Mouse (Mus musculus) mesoderm, embryonic 11.5 days (tissue): ENCODE data around the gene Per2.
A peak's percentile ranks its signal among the peaks of the same experiment; 100 is the strongest.
"Not testable (repeated sequence)": the region's sequence is repeated elsewhere in the genome, so short reads cannot be mapped to it uniquely, and the experiment has no call there.

Experiments
- DNase-seq: peaks from one replicate; pipeline ENCODE4 v3.0.0-alpha.2; 2012; ENCODE audit warnings: low read depth, low spot score

The Per2 gene

DNA sequence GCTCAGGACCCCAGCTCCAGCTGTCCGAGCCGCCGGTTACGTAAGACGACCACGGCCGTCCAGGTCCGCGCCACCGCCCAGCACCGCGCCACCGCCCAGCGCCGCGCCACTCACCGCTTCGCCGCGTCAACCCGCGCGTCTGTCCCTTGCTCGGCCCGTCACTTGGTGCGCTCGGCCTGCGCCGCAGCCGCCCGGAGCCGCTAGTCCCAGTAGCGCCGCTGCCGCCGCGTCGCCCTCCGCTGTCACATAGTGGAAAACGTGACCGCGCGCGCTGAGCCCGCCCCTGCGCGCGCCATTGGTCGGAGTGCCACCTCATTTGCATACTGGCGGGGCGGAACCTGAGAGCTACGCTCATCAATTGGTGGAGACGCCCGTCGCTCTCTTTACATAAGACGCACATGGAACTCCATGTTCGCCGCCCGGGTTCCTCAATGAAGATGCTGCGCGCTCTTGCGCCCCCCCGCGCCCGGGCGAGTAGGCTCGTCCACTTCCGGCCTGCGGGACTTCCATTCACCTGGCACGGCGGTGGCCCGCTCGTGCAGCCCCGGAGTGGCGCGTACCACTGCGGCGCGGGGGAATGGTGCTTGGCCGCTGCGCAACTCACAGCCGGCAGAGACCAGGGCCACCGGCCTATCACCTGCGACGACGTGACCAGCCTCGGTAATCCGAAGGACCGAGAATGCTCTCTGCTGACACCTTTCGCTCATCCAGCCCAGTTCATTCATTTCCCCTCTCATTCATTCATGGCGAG lies at the start of gene Per2:
TSS of gene Per2 (minus strand) at position 266 of the 751 bp plus-strand sequence.
- peak; percentile 100 for DNase-seq

DNA sequence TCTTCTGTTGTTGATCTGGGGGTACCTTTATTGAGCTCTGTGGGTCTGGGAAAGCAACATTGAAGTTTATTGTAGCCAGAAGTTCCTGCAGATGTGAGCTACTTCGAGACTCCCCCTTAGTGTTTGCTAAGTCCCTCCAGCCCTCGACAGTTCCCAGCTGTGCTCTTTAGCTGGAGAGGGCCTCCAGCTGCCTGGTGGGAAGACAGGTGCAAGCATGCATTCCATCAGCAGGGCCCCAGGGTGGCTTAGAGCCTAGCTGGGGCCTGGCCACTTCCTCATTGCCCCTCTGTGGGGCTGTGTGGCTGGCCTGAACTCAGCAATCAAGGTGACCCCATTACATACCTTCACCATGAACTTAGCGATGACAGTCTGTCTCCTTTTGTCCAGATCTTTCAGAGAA lies 45.5 kb upstream of the Per2 start:
- no peak for DNase-seq

DNA sequence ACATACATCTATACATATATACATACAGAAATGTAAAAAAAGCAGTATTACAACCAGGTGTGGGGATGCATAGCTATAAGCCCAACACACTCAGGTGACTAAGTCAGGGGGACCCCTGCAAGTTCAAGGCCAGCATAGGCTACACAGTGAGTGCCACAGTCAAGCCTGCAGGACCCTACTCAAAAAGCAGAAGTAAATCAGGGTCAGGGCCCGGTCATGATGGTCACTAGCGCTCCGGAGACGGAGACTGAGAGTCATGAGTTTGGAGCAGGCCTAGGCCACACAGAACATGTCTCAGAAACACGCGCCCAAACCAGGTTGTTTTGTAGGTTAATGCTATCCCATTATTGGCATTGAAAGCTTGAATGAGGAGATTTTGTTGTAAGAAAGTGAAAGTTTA lies 39.5 kb upstream of the Per2 start:
- DNase-seq, result no peak

DNA sequence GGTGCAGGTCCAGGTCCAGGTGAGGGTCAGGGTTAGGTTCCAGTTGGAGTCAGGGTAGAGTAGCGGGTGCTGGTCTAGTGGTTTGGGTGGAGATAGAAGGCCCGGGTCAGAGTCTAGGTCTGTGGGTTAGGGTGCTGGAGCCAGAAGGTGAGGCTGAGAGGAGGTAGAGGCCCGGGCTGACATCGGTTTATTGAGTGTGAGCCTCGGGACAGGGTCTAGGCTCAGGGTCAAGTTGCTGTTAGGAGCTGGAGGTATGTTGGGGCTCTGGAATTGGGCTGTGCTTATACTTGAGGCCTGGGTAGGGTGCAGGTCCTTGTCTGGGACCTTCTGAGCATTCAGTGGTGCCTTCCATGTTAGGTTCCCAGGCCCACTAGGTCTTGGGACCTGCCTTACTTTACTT lies 36.2 kb upstream of the Per2 start:
- no peak for DNase-seq

DNA sequence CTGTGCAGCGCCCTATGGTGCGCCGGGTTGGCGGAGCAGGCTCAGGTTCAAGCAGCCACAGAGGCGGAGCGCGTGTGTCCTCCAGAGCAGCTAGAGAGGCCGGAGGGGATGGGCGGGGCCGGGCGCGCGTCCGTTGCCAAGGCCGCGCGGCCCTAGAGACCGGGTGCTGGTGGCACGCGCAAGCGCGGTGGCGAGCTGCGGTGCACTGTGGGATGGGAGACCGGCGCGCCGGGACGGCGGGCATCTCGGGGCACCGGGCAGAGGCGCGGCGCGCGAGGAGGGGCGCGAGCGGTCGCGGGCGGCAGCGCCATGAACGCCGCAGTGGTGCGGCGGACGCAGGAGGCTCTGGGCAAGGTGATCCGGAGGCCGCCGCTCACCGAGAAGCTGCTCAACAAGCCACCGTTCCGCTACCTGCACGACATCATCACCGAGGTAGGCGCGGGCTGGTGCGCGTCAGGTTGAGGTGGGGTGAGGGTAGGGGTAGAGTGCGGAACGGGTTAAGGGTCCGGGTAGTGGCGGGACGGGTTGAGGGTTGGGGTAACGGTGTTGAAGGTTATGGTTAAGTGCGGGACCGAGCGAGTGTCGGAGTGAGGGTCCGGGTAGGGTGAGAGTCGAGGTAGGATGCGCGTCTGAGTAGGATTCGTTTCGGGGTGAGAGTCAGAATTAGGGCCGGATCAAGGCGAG lies 35.5 kb upstream of the Per2 start, which contains the start of gene Traf3ip1:
TSS of gene Traf3ip1 (plus strand) at position 191 of the 684 bp plus-strand sequence.
- DNase-seq, result peak; percentile 92

DNA sequence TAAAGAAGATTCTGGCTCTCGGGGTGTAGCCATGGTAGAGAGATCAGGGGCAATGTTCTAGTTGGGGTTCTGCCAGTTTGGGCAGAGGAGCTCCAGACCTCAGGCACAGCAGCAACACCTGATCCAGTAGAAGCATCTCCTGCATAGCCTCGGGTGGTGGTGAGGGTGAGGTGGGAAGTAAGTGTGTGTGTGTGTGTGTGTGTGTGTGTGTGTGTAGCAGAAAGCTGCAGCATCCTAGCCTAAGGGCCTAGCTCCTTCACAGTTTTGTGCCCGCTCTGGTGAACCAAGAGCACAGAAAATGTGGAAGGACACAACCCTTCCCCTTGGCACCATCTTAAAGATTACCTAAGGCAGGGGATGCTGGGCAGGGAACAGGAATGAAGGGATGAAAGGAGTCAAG lies 34.8 kb upstream of the Per2 start:
- no peak for DNase-seq

DNA sequence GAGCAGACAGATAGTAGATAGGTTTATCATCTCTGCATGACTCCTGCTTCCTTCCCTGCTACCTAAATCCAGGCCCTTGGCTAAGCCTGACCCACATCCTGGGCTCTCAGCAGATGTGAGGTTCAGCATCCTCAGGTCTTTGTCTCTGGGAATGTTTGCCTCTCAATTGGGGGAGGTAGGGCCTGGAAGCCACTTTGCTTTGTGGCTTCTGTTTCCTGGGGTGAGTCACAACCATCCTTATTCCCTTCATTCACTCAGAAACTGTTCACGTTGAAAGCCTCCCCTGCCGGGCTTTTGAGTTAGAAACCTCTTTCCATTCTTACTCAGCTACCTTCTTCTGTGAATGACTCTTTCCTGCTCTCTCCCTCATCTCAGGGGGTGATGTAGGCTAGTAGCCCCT lies 33.6 kb upstream of the Per2 start:
- no peak for DNase-seq

DNA sequence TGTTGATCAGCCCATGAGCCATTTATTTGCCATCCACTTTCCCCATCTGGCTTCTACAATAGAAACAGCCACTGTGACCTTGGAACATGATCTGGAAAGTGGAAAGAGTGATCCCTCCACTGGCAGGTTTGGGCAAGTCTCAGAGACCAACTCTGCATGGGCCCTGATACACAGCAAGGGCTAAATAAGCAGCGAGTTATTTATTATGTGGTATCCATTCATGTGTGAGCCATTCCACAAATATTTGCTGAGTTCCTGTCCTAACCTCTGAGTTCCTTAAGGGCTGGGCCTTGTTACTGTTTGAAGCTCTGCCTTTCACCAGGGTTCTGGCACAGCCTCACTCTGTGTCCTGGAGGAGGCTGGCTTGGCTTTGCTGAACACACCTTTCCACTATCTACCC lies 31.2 kb upstream of the Per2 start:
- no peak for DNase-seq

DNA sequence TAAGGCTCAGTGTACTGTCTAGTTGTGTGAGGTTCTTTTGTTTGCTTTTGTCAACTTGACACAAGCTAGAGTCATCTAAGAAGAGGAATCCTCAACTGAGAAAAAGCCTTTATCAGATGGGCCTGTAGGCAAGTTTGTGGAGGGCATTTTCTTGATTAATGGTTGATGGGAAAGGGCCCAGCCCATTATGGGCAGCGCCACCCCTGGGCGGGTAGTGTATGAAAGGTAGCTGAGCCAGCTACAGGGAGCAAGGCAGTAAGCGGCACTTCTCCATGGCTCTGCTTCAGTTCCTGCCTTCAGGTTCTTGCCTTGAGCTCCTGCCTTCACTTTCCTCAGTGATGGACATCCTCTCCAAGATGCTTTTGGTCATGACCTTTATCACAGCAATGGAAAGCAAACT lies 27.0 kb upstream of the Per2 start:
- no peak for DNase-seq

DNA sequence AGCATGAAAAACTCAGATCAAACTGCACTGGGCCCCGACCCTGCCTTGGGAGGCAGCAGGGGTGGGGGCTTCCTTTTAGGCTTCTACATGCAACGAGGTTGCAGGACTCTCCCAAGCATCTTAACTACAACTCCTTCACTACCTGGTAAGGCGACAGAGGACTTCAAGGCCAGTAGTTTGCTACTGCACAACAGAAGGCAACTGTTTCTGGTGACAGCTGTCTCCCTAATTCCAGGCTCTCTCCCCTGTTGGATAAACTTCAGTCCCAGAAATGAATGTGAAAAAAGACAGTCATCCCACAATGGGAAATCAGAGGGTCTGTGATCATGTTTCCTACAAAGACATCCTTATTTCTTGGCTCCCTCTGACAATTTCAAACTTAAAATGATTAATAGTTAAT lies 26.3 kb upstream of the Per2 start:
- DNase-seq, result no peak

DNA sequence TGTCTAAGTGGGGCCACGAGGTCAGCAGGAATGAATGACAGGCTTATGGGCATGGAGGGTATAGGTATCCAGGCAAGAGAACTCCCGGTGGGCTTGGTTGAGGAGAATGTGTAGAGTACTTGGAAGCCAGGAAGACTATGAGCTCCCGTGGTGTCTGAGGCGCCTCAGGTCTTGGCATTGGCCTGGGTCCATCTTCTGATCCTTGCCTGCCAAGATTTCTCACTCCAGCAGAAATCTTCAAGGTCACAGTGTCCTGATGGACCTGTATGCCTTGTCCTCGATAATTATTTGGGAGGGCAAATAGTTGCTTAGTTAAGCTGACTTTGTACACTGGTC lies 24.9 kb upstream of the Per2 start:
- no peak for DNase-seq

DNA sequence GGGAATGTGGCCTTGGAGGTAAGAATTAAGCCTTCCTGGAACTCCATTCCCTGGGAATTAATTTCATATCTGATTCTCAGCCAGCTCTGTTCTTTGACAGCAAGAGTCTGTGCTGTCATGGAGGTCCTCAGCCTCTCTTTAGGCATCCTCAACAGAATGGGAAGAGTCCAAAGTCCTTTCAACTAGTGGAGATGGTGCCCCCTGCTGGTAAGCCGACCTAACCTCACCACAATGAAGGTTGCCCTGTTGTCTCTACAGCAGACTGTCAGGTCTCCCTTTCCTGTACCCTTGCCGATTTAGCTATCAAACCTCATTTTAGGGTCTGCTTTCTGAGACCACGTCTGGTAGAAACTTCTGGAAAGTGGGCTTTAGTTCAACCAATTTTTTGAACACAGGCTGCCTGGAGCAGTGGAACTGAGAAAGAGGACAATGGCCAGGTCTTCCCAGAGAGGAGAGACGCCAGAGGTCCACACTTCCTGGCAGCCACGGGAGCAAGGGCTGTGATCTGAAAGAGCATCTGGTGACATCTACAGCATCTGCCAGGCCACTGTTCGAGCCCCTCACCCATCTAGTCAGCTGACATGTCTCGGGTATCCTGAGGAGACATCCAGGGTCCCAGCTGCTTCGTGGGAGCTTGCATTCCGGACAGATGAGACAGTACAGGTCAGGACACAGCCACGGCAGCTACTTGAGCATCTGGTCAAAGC lies 24.3 kb upstream of the Per2 start:
- DNase-seq, result peak; percentile 80

DNA sequence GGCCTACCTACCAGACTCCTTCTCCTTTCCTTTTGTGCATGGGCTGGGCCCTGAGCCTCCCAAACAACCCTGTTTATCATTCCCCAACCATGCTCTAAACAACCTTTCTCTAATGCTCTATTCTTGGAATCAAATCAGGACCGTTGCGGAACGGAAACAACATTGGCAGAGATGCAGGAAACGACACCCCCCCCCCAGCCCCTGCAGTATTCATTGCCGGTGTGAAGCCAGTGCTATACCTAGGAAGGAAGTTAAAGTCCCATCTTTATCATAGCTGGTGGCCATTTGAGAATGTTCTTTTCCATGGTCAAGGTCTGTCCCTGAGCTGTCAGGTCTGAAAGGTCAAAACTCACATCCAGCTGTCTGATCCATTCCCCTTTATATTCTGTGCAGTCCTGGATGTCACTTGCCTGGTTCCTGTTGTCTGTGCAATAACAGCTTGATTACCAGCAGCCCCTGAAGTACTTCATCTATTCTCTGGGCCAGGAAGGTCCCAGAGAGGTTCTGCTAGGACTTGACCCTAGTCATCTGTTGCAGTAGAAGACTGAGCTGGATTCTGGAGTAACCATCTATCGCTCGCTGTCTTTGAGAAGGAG lies 23.6 kb upstream of the Per2 start:
- DNase-seq, result no peak

DNA sequence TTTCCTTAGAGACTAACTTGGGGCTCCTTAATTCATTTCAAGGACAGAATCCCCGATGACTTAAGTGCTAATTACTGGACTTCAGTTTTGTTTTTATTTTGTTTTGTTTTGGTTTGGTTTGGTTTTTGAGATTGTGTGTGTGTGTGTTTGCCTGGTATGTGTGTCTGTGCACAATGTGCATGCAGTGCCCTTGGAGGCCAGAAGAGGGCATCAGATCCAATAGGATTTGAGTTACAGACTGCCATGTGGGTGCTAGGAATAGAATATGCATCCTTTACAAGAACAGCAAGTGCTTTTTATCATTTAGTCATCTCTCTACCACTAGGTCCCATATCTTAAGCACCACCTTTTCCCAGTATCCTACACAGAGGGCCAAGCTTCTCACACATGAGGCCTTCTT lies 19.8 kb upstream of the Per2 start:
- DNase-seq, result no peak

DNA sequence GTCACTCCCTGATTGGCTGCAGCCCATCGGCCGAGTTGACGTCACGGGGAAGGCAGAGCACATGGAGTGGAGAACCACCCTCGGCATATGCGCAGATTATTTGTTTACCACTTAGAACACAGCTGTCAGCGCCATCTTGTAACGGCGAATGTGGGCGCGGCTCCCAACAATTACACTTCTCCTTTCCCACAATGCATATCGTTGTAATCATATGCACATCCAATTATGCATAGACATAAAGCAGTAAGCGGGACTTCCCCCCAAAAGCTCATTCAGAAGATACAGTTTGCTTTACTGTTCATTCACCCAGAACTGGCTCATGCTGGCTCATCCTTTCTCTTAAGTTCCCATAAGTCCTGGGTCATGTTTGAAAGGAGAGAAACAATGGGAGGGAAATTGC lies 19.0 kb upstream of the Per2 start:
- not testable (repeated sequence) for DNase-seq

DNA sequence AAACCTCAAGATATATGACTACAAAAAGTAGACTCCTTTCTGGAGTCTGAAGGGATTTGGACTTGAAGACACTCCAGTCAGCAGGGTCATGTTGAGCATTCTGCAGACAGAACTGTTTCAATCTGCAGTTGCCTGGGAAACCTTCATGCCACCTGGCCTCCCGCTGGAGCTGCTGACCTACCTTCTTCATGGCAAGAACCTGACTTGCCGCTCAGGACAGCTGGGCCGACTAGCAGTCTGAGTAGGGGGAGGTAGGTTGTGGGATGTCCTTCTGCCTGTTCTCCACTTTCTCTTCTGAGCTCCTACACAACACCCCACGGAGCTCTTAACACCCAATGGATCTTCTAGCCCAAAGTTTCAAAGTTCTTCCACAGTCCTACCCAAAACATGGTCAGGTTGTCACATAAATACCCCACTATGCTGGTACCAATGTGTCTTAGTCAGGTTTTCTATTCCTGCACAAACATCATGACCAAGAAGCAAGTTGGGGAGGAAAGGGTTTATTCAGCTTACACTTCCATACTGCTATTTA lies 10.8 kb upstream of the Per2 start:
- DNase-seq, result no peak

DNA sequence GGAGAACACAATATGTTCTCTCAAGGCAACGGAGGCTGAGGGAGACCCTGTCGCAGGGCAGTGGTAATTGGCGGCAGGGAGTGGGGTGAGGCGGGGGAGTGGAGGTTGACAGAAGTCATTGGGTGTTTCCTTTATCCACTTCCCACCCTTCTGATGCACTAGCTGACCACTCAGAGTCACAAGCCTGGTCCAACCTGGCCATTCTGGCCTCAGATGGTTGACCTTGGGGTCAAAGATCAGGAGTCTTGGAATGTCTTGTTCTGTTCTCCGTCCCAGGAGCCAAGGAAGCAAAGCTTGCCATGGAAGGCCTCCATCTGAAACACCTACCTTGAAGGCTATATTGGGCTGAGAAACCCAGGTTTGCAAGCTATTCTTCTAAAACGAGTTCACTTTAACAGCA lies 7.1 kb upstream of the Per2 start:
- DNase-seq, result no peak

DNA sequence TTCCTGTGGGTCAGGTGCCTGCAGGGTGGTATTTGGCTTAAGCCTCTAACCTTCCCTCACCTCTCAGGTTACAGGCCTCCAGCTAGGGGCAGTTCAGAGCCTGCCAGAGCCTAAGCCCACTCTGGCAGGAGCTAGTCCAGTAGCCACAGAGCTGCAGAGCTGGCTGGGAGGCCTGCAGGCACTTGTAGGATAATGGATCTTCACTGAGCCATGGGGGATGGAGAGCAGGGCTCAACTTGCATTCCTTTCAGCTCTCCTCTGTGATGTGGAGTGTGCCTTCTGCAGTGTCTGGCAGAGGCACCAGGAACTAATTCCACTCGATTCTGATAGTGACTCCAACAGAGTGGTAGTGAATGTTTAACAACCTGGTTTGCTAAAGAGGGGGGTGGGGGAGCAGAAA lies 6.1 kb upstream of the Per2 start:
- DNase-seq, result no peak

DNA sequence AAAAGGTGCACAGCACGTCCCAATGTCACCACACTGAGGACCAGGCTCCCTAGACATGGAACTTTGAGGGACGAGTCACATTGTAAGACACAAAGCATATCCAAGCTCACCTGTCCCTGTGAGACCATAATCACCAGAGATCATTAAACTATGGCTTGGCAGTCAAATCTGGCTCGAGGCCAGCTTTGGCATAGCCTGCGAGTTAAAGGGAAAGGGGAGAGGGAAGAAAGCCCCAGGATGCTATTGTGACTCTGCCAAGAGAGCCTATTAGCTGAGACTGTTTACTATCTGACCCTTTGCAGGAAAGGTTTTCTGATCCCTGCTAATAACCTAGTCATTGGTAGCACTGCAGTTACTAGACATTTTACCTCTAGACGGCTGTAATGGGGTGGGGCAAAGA lies 5.3 kb upstream of the Per2 start:
- no peak for DNase-seq

DNA sequence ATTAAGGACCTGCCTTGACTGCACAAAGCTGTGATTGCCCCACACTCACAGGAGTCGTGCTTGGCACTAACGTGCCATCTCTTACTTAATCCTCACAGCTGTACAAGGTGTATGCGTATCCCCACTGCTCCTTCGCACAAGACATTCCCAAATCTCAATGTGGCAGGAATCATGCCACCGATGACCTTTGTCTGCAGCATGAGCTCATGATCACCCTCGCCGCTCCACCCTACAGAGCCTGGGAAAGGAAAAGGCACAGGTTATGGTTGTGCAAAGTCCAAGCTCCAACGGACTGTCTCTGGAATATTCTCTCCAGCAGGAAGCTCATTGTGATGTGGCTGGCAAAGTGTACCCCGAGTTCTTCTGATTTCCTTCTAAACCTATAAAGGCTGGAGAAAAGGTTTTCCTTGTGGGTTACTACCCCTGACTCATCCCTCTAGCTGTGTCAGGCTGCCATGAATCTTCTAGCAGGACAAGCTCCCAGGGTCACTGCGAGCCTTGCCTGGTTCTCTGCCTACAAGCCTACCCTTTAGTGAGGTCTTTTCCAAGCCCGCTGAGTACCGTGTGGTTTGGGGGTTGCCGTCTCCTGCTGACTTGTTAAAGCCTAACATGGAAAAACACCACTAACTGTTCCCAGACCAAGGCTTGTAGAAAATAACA lies 4.3 kb upstream of the Per2 start:
- no peak for DNase-seq

DNA sequence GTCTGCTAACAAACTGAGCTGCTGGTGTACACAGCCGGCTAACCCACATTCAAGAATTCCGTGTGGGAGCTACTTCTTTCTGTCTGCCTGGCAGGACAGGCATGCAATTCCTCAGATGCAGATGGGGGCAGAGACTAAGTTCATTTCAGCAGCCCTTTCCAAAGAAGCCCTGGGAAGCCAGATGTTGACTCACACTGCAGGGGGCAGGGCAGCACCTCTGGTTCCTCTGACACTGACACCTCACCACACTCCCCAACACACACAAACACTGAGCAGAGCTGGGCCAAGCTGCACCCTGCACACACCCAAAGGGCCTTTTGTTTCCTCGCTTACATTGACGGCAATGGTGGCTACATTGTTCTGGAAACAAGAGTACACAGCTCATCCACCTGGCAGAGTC lies 1.4 kb upstream of the Per2 start:
- DNase-seq, result no peak

DNA sequence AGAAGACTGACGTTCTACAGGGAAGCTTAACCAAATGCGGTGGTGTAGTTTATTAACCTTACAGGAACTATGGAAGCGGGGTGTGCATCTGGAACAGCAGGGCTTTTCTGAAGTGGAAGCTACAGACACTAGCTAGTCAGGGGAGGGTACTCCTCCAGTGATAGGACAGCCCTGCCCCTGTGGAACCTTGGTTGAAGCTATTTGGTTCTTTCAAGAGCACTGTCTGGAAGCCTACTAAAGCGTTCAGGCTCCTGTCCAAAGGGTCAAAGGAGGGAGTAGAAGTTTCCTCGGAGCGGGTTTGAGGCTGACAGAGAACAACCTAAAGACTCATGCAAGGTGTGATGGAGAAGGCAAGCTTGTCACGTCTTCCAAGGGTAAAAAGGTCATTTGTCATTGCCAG lies 945 bp upstream of the Per2 start:
- no peak for DNase-seq
